Mouse (Mus musculus) E14TG2a.4 (cell line): ENCODE data around the gene Adgrl4.

Experiments
- CTCF ChIP-seq: conservative IDR thresholded peaks from 2 replicates; pipeline ENCODE4 v1.5.1; 2014; ENCODE audit warnings: low read length
- NANOG ChIP-seq: IDR thresholded peaks from 2 replicates; pipeline ENCODE4 v1.6.1; 2014; ENCODE audit warnings: borderline replicate concordance, low read length, mixed read lengths
- POU5F1 ChIP-seq: IDR thresholded peaks from 2 replicates; pipeline ENCODE4 v1.6.1; 2014; ENCODE audit warnings: low read length, borderline replicate concordance

- TF ChIP-seq CTCF: no peak
- no peak for TF ChIP-seq POU5F1
- TF ChIP-seq NANOG: no peak
Observed at GRCm38 (mm10) chr3:151445936-151446335, 8.2 kb downstream of the Adgrl4 start.
